Mouse (Mus musculus): ENCODE data around the gene Creg1. TPM values are rescaled to one million over a fixed set of nuclear protein-coding genes. Genes with fewer than 3 reads are reported as not detected.

Creg1 gene
- 299 and 300 TPM in 2 replicates for polyA plus RNA-seq (2016; fragmentation: Nextera tagmentation; extraction: Ambion mirVana)

GRCm38 (mm10) chr1:165763635-165764372 is at the start of gene Creg1:
Creg1 (plus strand) TSS chr1:165763746.
- no peaks in the 10 kb centered on the region for H3K27me3 ChIP-seq (replicated peaks)
- peak; percentile 89 for ATAC-seq
- H3K4me3 ChIP-seq = peak within 1 kb of the TSS; percentile 84
- peak within 1 kb of the TSS; percentile 84 for H3K4me2 ChIP-seq
- WGBS (ENCODE audit: insufficient replicate concordance) = under 1% methylated on average over 57 of the region's 57 CpGs
- 0 out of 2 replicates have a peak, but pooled peaks cover 5% of the 10 kb centered on the region for H3K9me3 ChIP-seq (replicated peaks)
- H3K27ac ChIP-seq = peak within 1 kb of the TSS; percentile 93
- H3K9ac ChIP-seq = peak within 1 kb of the TSS; percentile 94
- H3K4me1 ChIP-seq = peaks cover 58% of the 10 kb centered on the region
- H3K36me3 ChIP-seq = peaks cover 23% of the 10 kb centered on the region

- peaks cover 42% of the 10 kb centered on the region for H3K4me1 ChIP-seq
- H3K27ac ChIP-seq = no peak overlapping the region
- no peaks in the 10 kb centered on the region for H3K9me3 ChIP-seq (replicated peaks)
- H3K4me3 ChIP-seq = no peak overlapping the region
- H3K9ac ChIP-seq = no peak overlapping the region
- no peak overlapping the region for H3K4me2 ChIP-seq
- 67% methylated on average over 5 of the region's 5 CpGs for WGBS (ENCODE audit: insufficient replicate concordance)
- no peaks in the 10 kb centered on the region for H3K36me3 ChIP-seq
- peaks cover 13% of the 10 kb centered on the region for H3K27me3 ChIP-seq (replicated peaks)
- no peak for ATAC-seq
Measured at GRCm38 (mm10) chr1:165713798-165714197, 49.7 kb upstream of the Creg1 start.

- H3K9me3 ChIP-seq (replicated peaks) = no peaks in the 10 kb centered on the region
- H3K9ac ChIP-seq = no peak overlapping the region
- no peak overlapping the region for H3K27ac ChIP-seq
- WGBS (ENCODE audit: insufficient replicate concordance) = 71% methylated on average over 4 of the region's 4 CpGs
- no peak overlapping the region for H3K4me2 ChIP-seq
- no peaks in the 10 kb centered on the region for H3K27me3 ChIP-seq (replicated peaks)
- no peaks in the 10 kb centered on the region for H3K36me3 ChIP-seq
- ATAC-seq = no peak
- H3K4me1 ChIP-seq = peaks cover 29% of the 10 kb centered on the region
- no peak overlapping the region for H3K4me3 ChIP-seq
Measured at GRCm38 (mm10) chr1:165716426-165716825, 47.1 kb upstream of the Creg1 start.

- peak overlapping the region; percentile 52 for H3K27ac ChIP-seq
- no peaks in the 10 kb centered on the region for H3K36me3 ChIP-seq
- H3K9ac ChIP-seq = no peak overlapping the region
- WGBS (ENCODE audit: insufficient replicate concordance) = 16% methylated on average over 11 of the region's 11 CpGs
- no peaks in the 10 kb centered on the region for H3K27me3 ChIP-seq (replicated peaks)
- H3K4me2 ChIP-seq = peak overlapping the region; percentile 54
- peaks cover 26% of the 10 kb centered on the region for H3K4me1 ChIP-seq
- no peaks in the 10 kb centered on the region for H3K9me3 ChIP-seq (replicated peaks)
- peak overlapping the region; percentile 9; the same call in 1 of the 2 replicates for H3K4me3 ChIP-seq
- ATAC-seq = 0 out of 2 replicates have a peak, but pooled peaks have one; percentile 57
Measured at GRCm38 (mm10) chr1:165717711-165718542, 45.6 kb upstream of the Creg1 start.

GRCm38 (mm10) chr1:165718543-165719105 is 44.9 kb upstream of the Creg1 start:
- no peaks in the 10 kb centered on the region for H3K36me3 ChIP-seq
- peak overlapping the region; percentile 9; the same call in 1 of the 2 replicates for H3K4me3 ChIP-seq
- peaks cover 26% of the 10 kb centered on the region for H3K4me1 ChIP-seq
- H3K27me3 ChIP-seq (replicated peaks) = no peaks in the 10 kb centered on the region
- no peak for ATAC-seq
- peak overlapping the region; percentile 54 for H3K4me2 ChIP-seq
- WGBS (ENCODE audit: insufficient replicate concordance) = 15% methylated on average over 15 of the region's 15 CpGs
- H3K9me3 ChIP-seq (replicated peaks) = no peaks in the 10 kb centered on the region
- H3K27ac ChIP-seq = peak overlapping the region; percentile 52
- no peak overlapping the region for H3K9ac ChIP-seq

- no peak overlapping the region for H3K4me2 ChIP-seq
- no peak overlapping the region for H3K9ac ChIP-seq
- H3K36me3 ChIP-seq = no peaks in the 10 kb centered on the region
- H3K27ac ChIP-seq = no peak overlapping the region
- no peak overlapping the region for H3K4me3 ChIP-seq
- peaks cover 20% of the 10 kb centered on the region for H3K4me1 ChIP-seq
- no peak for ATAC-seq
- no peaks in the 10 kb centered on the region for H3K27me3 ChIP-seq (replicated peaks)
- 64% methylated on average over 9 of the region's 9 CpGs for WGBS (ENCODE audit: insufficient replicate concordance)
- H3K9me3 ChIP-seq (replicated peaks) = no peaks in the 10 kb centered on the region
Measured at GRCm38 (mm10) chr1:165722531-165723123, 40.9 kb upstream of the Creg1 start.

GRCm38 (mm10) chr1:165724219-165725033 is 39.1 kb upstream of the Creg1 start:
- Histone ChIP-seq H3K9ac (no peak overlapping the region), H3K9me3 (replicated peaks) (no peaks in the 10 kb centered on the region), H3K4me3 (no peak overlapping the region), H3K4me1 (peaks cover 5% of the 10 kb centered on the region), H3K27me3 (replicated peaks) (no peaks in the 10 kb centered on the region), H3K27ac (no peak overlapping the region), H3K4me2 (no peak overlapping the region), H3K36me3 (no peaks in the 10 kb centered on the region)
- ATAC-seq = no peak
- WGBS (ENCODE audit: insufficient replicate concordance) = 48% methylated on average over 11 of the region's 11 CpGs

- Histone ChIP-seq H3K4me3 (no peak overlapping the region), H3K27ac (no peak overlapping the region), H3K4me1 (peaks cover 5% of the 10 kb centered on the region), H3K4me2 (no peak overlapping the region), H3K9ac (no peak overlapping the region), H3K36me3 (no peaks in the 10 kb centered on the region), H3K27me3 (replicated peaks) (no peaks in the 10 kb centered on the region), H3K9me3 (replicated peaks) (no peaks in the 10 kb centered on the region)
- 72% methylated on average over 4 of the region's 4 CpGs for WGBS (ENCODE audit: insufficient replicate concordance)
- ATAC-seq = no peak
Measured at GRCm38 (mm10) chr1:165725039-165725644, 38.4 kb upstream of the Creg1 start.

- no peak overlapping the region for H3K9ac ChIP-seq
- 43% methylated on average over 1 of the region's 1 CpGs for WGBS (ENCODE audit: insufficient replicate concordance)
Measured at GRCm38 (mm10) chr1:165726986-165727385, 36.6 kb upstream of the Creg1 start.

GRCm38 (mm10) chr1:165728057-165728639 is 35.4 kb upstream of the Creg1 start:
- Histone ChIP-seq H3K4me1 (peaks cover 5% of the 10 kb centered on the region), H3K4me3 (no peak overlapping the region), H3K27ac (no peak overlapping the region), H3K27me3 (replicated peaks) (no peaks in the 10 kb centered on the region), H3K9ac (no peak overlapping the region), H3K9me3 (replicated peaks) (no peaks in the 10 kb centered on the region), H3K4me2 (no peak overlapping the region), H3K36me3 (no peaks in the 10 kb centered on the region)
- no peak for ATAC-seq
- WGBS (ENCODE audit: insufficient replicate concordance) = 74% methylated on average over 3 of the region's 3 CpGs

More at GRCm38 (mm10) chr1:165726986-165727385, 36.6 kb upstream of the Creg1 start:
- Histone ChIP-seq H3K4me3 (no peak overlapping the region), H3K4me1 (peaks cover 5% of the 10 kb centered on the region), H3K27me3 (replicated peaks) (no peaks in the 10 kb centered on the region), H3K27ac (no peak overlapping the region), H3K36me3 (no peaks in the 10 kb centered on the region), H3K9me3 (replicated peaks) (no peaks in the 10 kb centered on the region), H3K4me2 (no peak overlapping the region)
- ATAC-seq = no peak
